Mouse (Mus musculus) ES-E14 (cell line): ENCODE data around the gene Limd2.

Source experiments
- CHD2 ChIP-seq: IDR thresholded peaks from 2 replicates; pipeline ENCODE4 v1.6.1; 2014; ENCODE audit warnings: mild to moderate bottlenecking, low read depth, low read length, inconsistent platforms
- HCFC1 ChIP-seq: IDR thresholded peaks from 2 replicates; pipeline ENCODE4 v1.6.1; 2012; ENCODE audit warnings: low read length, inconsistent platforms, borderline replicate concordance; ENCODE audit not compliant: insufficient read depth

GRCm38 (mm10) chr11:106160841-106161721 is at the start of gene Limd2, which contains the start of gene Gm10840:
- TF ChIP-seq CHD2 (no peak), HCFC1 (no peak)
